21 mouse cellular contexts compared by ENCODE assay signal in genomic region chr10:66815951-66816350, GRCm38 (mm10).
DNase-seq lines count a peak whose midpoint lies in the region.
"Had no signal": no experiment of that assay in that cellular context is flagged by ENCODE, and none has a peak within 500 bp of the region (broad histone marks: within the 10 kb centered on the region; RNA-seq: fewer than 3 reads in every experiment).

No protein-coding gene starts in this region.

- intact Hi-C loops in heart, postnatal 10 days (cut with DNase I) = no loop called here
- intact Hi-C loops in heart, postnatal 25 days (cut with DNase I) = no loop called here

- 65% methylated on average over 4 of the region's 4 CpGs for WGBS in heart, embryonic 10.5 days

- H3K9me3 ChIP-seq in heart, embryonic 10.5 days = no peaks in the 10 kb centered on the region
- H3K9me3 ChIP-seq: embryonic facial prominence, embryonic 13.5 days; embryonic facial prominence, embryonic 15.5 days; forebrain, embryonic 10.5 days; forebrain, embryonic 12.5 days had no signal

- H3K4me1 ChIP-seq in heart, embryonic 10.5 days = 0 out of 2 replicates have a peak, but pooled peaks cover 11% of the 10 kb centered on the region

- DNase-seq in heart, adult 18-20 months = peak; percentile 10 to 23
- no peak for DNase-seq in heart, postnatal 10 days
- DNase-seq in heart, embryonic 10.5 days (ENCODE audit: low spot score) = peak; percentile 33
- DNase-seq in heart, postnatal 25 days (ENCODE audit: low spot score) = no peak
- peak; percentile 20 for DNase-seq in A20 (ENCODE audit: low read depth, low spot score)
- no peak for DNase-seq in B cell, adult 2 months
- DNase-seq: adrenal gland, adult 2 months; adrenal gland, postnatal 10 days; adrenal gland, postnatal 25 days; cerebellum, adult 11 months; cerebellum, adult 18-20 months; cerebellum, adult 8-10 months; cerebellum, adult 9-11 months; cerebellum, postnatal 14 days; cerebellum, postnatal 36 days; embryo, embryonic 11 days had no signal

- no peak overlapping the region for H3K27ac ChIP-seq in heart, embryonic 10.5 days
- H3K27ac ChIP-seq: embryonic facial prominence, embryonic 13.5 days; embryonic facial prominence, embryonic 15.5 days; forebrain, embryonic 10.5 days; forebrain, embryonic 12.5 days had no signal

- H3K27me3 ChIP-seq in heart, embryonic 10.5 days (ENCODE audit: insufficient read depth, poor library complexity, severe bottlenecking) = peaks cover 12% of the 10 kb centered on the region; the same call in 1 of the 2 replicates
- H3K27me3 ChIP-seq: embryonic facial prominence, embryonic 15.5 days had no signal

- no peaks in the 10 kb centered on the region for H3K36me3 ChIP-seq in heart, embryonic 10.5 days
- H3K36me3 ChIP-seq: embryonic facial prominence, embryonic 13.5 days; embryonic facial prominence, embryonic 15.5 days; forebrain, embryonic 10.5 days; forebrain, embryonic 12.5 days had no signal

- no peak overlapping the region for H3K4me3 ChIP-seq in heart, embryonic 10.5 days
- H3K4me3 ChIP-seq: embryonic facial prominence, embryonic 13.5 days; embryonic facial prominence, embryonic 15.5 days; erythroblast, embryonic 14.5 days; forebrain, embryonic 10.5 days; forebrain, embryonic 12.5 days had no signal

Comparison
In these comparisons a context has a peak if more than half of its experiments do, and no peak if none do; other contexts are left out.
1. DNase-seq: peak in heart, adult 18-20 months (2 of 2), heart, embryonic 10.5 days (single experiment) and A20 (single experiment); none in heart, postnatal 10 days (0 of 2), heart, postnatal 25 days (single experiment) and B cell, adult 2 months (0 of 2).